25 mouse cellular contexts compared by ENCODE assay signal in the genomic region with DNA sequence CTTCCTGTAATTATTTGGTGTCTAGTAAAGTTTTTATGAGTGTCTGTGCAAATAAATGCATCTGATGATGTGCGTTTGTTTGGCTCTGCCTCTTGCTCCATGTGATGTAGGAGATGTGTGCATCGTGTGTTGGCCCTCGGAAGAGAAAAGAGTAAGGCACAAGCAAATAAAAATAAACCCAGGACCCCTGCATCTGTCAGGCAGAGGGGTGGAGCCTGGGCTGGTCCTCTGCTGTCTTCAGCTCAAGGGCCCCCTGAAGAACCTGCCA. TPM values are rescaled to one million over a fixed set of nuclear protein-coding genes. Genes with fewer than 3 reads are reported as not detected.
DNase-seq lines count a peak whose midpoint lies in the region; ATAC-seq lines count a peak whose summit lies in the region.
"Had no signal": no experiment of that assay in that cellular context is flagged by ENCODE, and none has a peak within 500 bp of the region (broad histone marks: within the 10 kb centered on the region; RNA-seq: fewer than 3 reads in every experiment).

No protein-coding gene starts in this region.

- H3K36me3 ChIP-seq in hindbrain, embryonic 10.5 days, result no peaks in the 10 kb centered on the region
- no peaks in the 10 kb centered on the region for H3K36me3 ChIP-seq in hindbrain, embryonic 11.5 days (ENCODE audit: control insufficient read depth, insufficient read depth, low read length)
- H3K36me3 ChIP-seq in hindbrain, embryonic 13.5 days, result no peaks in the 10 kb centered on the region
- H3K36me3 ChIP-seq in limb, embryonic 11.5 days (ENCODE audit: control insufficient read depth, insufficient read depth, low read length), result no peaks in the 10 kb centered on the region
- no peaks in the 10 kb centered on the region for H3K36me3 ChIP-seq in midbrain, embryonic 14.5 days (ENCODE audit: control insufficient read depth, insufficient read depth, low read length)
- H3K36me3 ChIP-seq in kidney, embryonic 15.5 days, result no peaks in the 10 kb centered on the region
- H3K36me3 ChIP-seq: embryonic facial prominence, embryonic 13.5 days; forebrain, embryonic 12.5 days; heart, embryonic 15.5 days had no signal

- H3K9me3 ChIP-seq in hindbrain, embryonic 10.5 days, result no peaks in the 10 kb centered on the region
- no peaks in the 10 kb centered on the region for H3K9me3 ChIP-seq in hindbrain, embryonic 11.5 days (ENCODE audit: control insufficient read depth, low read length)
- no peaks in the 10 kb centered on the region for H3K9me3 ChIP-seq in hindbrain, embryonic 13.5 days
- no peaks in the 10 kb centered on the region for H3K9me3 ChIP-seq in limb, embryonic 11.5 days (ENCODE audit: control insufficient read depth, low read length)
- no peaks in the 10 kb centered on the region for H3K9me3 ChIP-seq in midbrain, embryonic 14.5 days (ENCODE audit: control insufficient read depth, low read length)
- H3K9me3 ChIP-seq in kidney, embryonic 15.5 days (replicated peaks), result no peaks in the 10 kb centered on the region
- H3K9me3 ChIP-seq: embryonic facial prominence, embryonic 13.5 days; forebrain, embryonic 12.5 days; heart, embryonic 15.5 days had no signal

- DNase-seq in hindbrain, embryonic 10.5 days (ENCODE audit: low spot score), result peak; percentile 24
- no peak for DNase-seq in hindbrain, embryonic 11.5 days (ENCODE audit: low spot score)
- peak; percentile 59 for DNase-seq in limb, embryonic 11.5 days (ENCODE audit: low spot score)
- no peak for DNase-seq in midbrain, embryonic 14.5 days
- no peak for DNase-seq in ovary, postnatal 14 days (ENCODE audit: low spot score)
- DNase-seq in thymus, postnatal 0 days (ENCODE audit: low spot score), result no peak
- DNase-seq: adrenal gland, postnatal 10 days; cerebellum, adult 18-20 months; cerebellum, postnatal 14 days; gastrocnemius, adult 2 months; heart, postnatal 36 days; kidney, adult 2 months; kidney, postnatal 25 days; liver, postnatal 0 days; right cerebral cortex, postnatal 14 days had no signal

- H3K9ac ChIP-seq in hindbrain, embryonic 11.5 days (ENCODE audit: low read depth, low read length), result no peak overlapping the region
- no peak overlapping the region; the same call in 1 of the 2 replicates for H3K9ac ChIP-seq in hindbrain, embryonic 13.5 days
- H3K9ac ChIP-seq in limb, embryonic 11.5 days (ENCODE audit: low read length), result peak overlapping the region; percentile 96; the same call in 1 of the 2 replicates
- no peak overlapping the region for H3K9ac ChIP-seq in midbrain, embryonic 14.5 days (replicated peaks; ENCODE audit: low read length)
- H3K9ac ChIP-seq in kidney, embryonic 15.5 days, result no peak overlapping the region
- H3K9ac ChIP-seq: embryonic facial prominence, embryonic 13.5 days; forebrain, embryonic 12.5 days; heart, embryonic 15.5 days; liver, postnatal 0 days had no signal

- H3K4me1 ChIP-seq in hindbrain, embryonic 10.5 days (replicated peaks), result peaks cover 86% of the 10 kb centered on the region
- H3K4me1 ChIP-seq in hindbrain, embryonic 11.5 days (replicated peaks; ENCODE audit: control insufficient read depth, insufficient read depth, low read length), result peaks cover 5% of the 10 kb centered on the region
- peaks cover 24% of the 10 kb centered on the region; the same call in 1 of the 2 replicates for H3K4me1 ChIP-seq in hindbrain, embryonic 13.5 days (replicated peaks)
- H3K4me1 ChIP-seq in limb, embryonic 11.5 days (ENCODE audit: control insufficient read depth, insufficient read depth, low read length), result peaks cover 31% of the 10 kb centered on the region
- H3K4me1 ChIP-seq in midbrain, embryonic 14.5 days (ENCODE audit: control insufficient read depth, insufficient read depth, low read length), result no peaks in the 10 kb centered on the region
- H3K4me1 ChIP-seq in kidney, embryonic 15.5 days, result peaks cover 40% of the 10 kb centered on the region

- no peak overlapping the region for H3K4me2 ChIP-seq in hindbrain, embryonic 11.5 days (replicated peaks; ENCODE audit: low read depth, low read length)
- peak overlapping the region; percentile 55 for H3K4me2 ChIP-seq in hindbrain, embryonic 13.5 days
- H3K4me2 ChIP-seq in limb, embryonic 11.5 days (ENCODE audit: low read depth, severe bottlenecking), result peak overlapping the region; percentile 79
- H3K4me2 ChIP-seq in midbrain, embryonic 14.5 days (ENCODE audit: low read length), result peak overlapping the region; percentile 35; the same call in 1 of the 2 replicates
- H3K4me2 ChIP-seq in kidney, embryonic 15.5 days, result no peak overlapping the region
- H3K4me2 ChIP-seq: embryonic facial prominence, embryonic 13.5 days; forebrain, embryonic 12.5 days; heart, embryonic 15.5 days; liver, embryonic 11.5 days had no signal

- 4% methylated on average over 3 of the region's 3 CpGs for WGBS in hindbrain, embryonic 10.5 days
- 5% methylated on average over 3 of the region's 3 CpGs for WGBS in hindbrain, embryonic 11.5 days
- 5% methylated on average over 3 of the region's 3 CpGs for WGBS in hindbrain, embryonic 13.5 days
- 5% methylated on average over 3 of the region's 3 CpGs for WGBS in limb, embryonic 11.5 days
- WGBS in midbrain, embryonic 14.5 days, result 2% methylated on average over 3 of the region's 3 CpGs
- WGBS in kidney, embryonic 15.5 days, result 13% methylated on average over 3 of the region's 3 CpGs

- peak overlapping the region; percentile 7; the same call in 1 of the 2 replicates for H3K4me3 ChIP-seq in hindbrain, embryonic 10.5 days
- no peak overlapping the region for H3K4me3 ChIP-seq in hindbrain, embryonic 11.5 days (ENCODE audit: low read depth, low read length)
- H3K4me3 ChIP-seq in hindbrain, embryonic 13.5 days, result peak overlapping the region; percentile 48
- peak overlapping the region; percentile 80 for H3K4me3 ChIP-seq in limb, embryonic 11.5 days (ENCODE audit: low read depth, low read length)
- H3K4me3 ChIP-seq in midbrain, embryonic 14.5 days (replicated peaks; ENCODE audit: low read depth, low read length), result no peak overlapping the region
- H3K4me3 ChIP-seq in kidney, embryonic 15.5 days (replicated peaks), result no peak overlapping the region
- H3K4me3 ChIP-seq: embryonic facial prominence, embryonic 13.5 days; erythroblast, embryonic 14.5 days; forebrain, embryonic 12.5 days; gastrocnemius, adult 2 months; heart, embryonic 15.5 days; layer of hippocampus, adult 2 months had no signal

- no peak for ATAC-seq in hindbrain, embryonic 11.5 days (ENCODE audit: low FRiP score)
- ATAC-seq in hindbrain, embryonic 13.5 days (ENCODE audit: low FRiP score), result no peak
- ATAC-seq in limb, embryonic 11.5 days (ENCODE audit: insufficient number of reproducible peaks, low FRiP score, low TSS enrichment, low read depth), result no peak
- ATAC-seq in midbrain, embryonic 14.5 days (ENCODE audit: low FRiP score, low TSS enrichment), result no peak
- no peak for ATAC-seq in kidney, embryonic 15.5 days (replicated peaks; ENCODE audit: low FRiP score)
- ATAC-seq: liver, postnatal 0 days had no signal

- no peak overlapping the region for H3K27ac ChIP-seq in hindbrain, embryonic 10.5 days
- no peak overlapping the region for H3K27ac ChIP-seq in hindbrain, embryonic 11.5 days (ENCODE audit: low read depth, low read length)
- no peak overlapping the region for H3K27ac ChIP-seq in hindbrain, embryonic 13.5 days
- no peak overlapping the region for H3K27ac ChIP-seq in limb, embryonic 11.5 days (replicated peaks; ENCODE audit: low read depth, low read length)
- H3K27ac ChIP-seq in midbrain, embryonic 14.5 days (replicated peaks; ENCODE audit: low read depth, low read length), result no peak overlapping the region
- no peak overlapping the region for H3K27ac ChIP-seq in kidney, embryonic 15.5 days
- H3K27ac ChIP-seq: embryonic facial prominence, embryonic 13.5 days; forebrain, embryonic 12.5 days; gastrocnemius, adult 2 months; heart, embryonic 15.5 days; layer of hippocampus, adult 2 months had no signal

- H3K27me3 ChIP-seq in hindbrain, embryonic 10.5 days (ENCODE audit: insufficient read depth, poor library complexity, severe bottlenecking), result peaks cover 100% of the 10 kb centered on the region
- peaks cover 67% of the 10 kb centered on the region for H3K27me3 ChIP-seq in hindbrain, embryonic 11.5 days (ENCODE audit: control insufficient read depth, insufficient read depth, low read length)
- H3K27me3 ChIP-seq in hindbrain, embryonic 13.5 days, result peaks cover 93% of the 10 kb centered on the region
- peaks cover 35% of the 10 kb centered on the region for H3K27me3 ChIP-seq in limb, embryonic 11.5 days (ENCODE audit: control insufficient read depth, insufficient read depth, low read length)
- H3K27me3 ChIP-seq in midbrain, embryonic 14.5 days (ENCODE audit: control insufficient read depth, insufficient read depth, low read length), result peaks cover 85% of the 10 kb centered on the region
- H3K27me3 ChIP-seq in kidney, embryonic 15.5 days, result peaks cover 76% of the 10 kb centered on the region

RNA-seq across cellular contexts. Expression of a gene that starts 5.9 kb away (rescaled TPM):
- polyA plus RNA-seq in hindbrain, embryonic 10.5 days (2016; fragmentation: Nextera tagmentation; extraction: Ambion mirVana), result 2.5 and 7.7 TPM in 2 replicates
- polyA plus RNA-seq in hindbrain, embryonic 11.5 days (2014; fragmentation: Nextera tagmentation; extraction: Ambion mirVana), result 4.2 and 5.0 TPM in 2 replicates
- polyA plus RNA-seq in hindbrain, embryonic 13.5 days (2015; fragmentation: Nextera tagmentation; extraction: Ambion mirVana), result 6.3 and 6.7 TPM in 2 replicates
- polyA plus RNA-seq in limb, embryonic 11.5 days (2014; fragmentation: Nextera tagmentation; extraction: Ambion mirVana), result 10.2 and 10.6 TPM in 2 replicates
- 1.7 and 2.3 TPM in 2 replicates for polyA plus RNA-seq in midbrain, embryonic 14.5 days (2014; fragmentation: Nextera tagmentation; extraction: Ambion mirVana)
- 1.1 and 1.2 TPM in 2 replicates for polyA plus RNA-seq in kidney, embryonic 15.5 days (2015; fragmentation: Nextera tagmentation; extraction: Ambion mirVana)
- 0.05 TPM in 1 of 2 replicates, not detected in the other for polyA plus RNA-seq in thymus, postnatal 0 days (2015; fragmentation: Nextera tagmentation; extraction: Ambion mirVana)
- polyA plus RNA-seq: erythroblast, embryonic 14.5 days; gonadal fat pad, adult 2 months; heart, embryonic 15.5 days; intestine, embryonic 14.5 days; liver, postnatal 0 days had no signal

Comparison
In these comparisons a context has a peak if more than half of its experiments do, and no peak if none do; other contexts are left out.
1. DNase-seq: peak in hindbrain, embryonic 10.5 days (single experiment) and limb, embryonic 11.5 days (single experiment); none in hindbrain, embryonic 11.5 days (single experiment), midbrain, embryonic 14.5 days (single experiment), ovary, postnatal 14 days (single experiment) and thymus, postnatal 0 days (single experiment).
2. H3K4me3 ChIP-seq: peak in hindbrain, embryonic 10.5 days (single experiment), hindbrain, embryonic 13.5 days (single experiment) and limb, embryonic 11.5 days (single experiment); none in hindbrain, embryonic 11.5 days (single experiment), midbrain, embryonic 14.5 days (single experiment) and kidney, embryonic 15.5 days (single experiment).
3. H3K4me2 ChIP-seq: peak in hindbrain, embryonic 13.5 days (single experiment), limb, embryonic 11.5 days (single experiment) and midbrain, embryonic 14.5 days (single experiment); none in hindbrain, embryonic 11.5 days (single experiment) and kidney, embryonic 15.5 days (single experiment).